Mouse (Mus musculus): ENCODE results near the gene H60b.

- no peak for TF ChIP-seq CTCF (IDR thresholded peaks at IDR 0.05; ENCODE audit: low read depth)
- no peak for TF ChIP-seq EP300 (optimal IDR thresholded peaks at IDR 0.05)
Observed at GRCm38 (mm10) chr10:22308221-22308620, 149.8 kb downstream of the H60b start.
